Mouse (Mus musculus) midbrain, embryonic 16.5 days (tissue): ENCODE data around the gene Glyat. TPM values are rescaled to one million over a fixed set of nuclear protein-coding genes. Genes with fewer than 3 reads are reported as not detected.

Experiments
- ATAC-seq: fragments of 200-750 bp; cut with Nextera tagmentation; 2 replicates; pipeline ENCODE4 v1.8.0; 2017; ENCODE audit warnings: moderate TSS enrichment
- H3K27ac ChIP-seq: fragments of 300-500 bp; sonication (generic); 2 replicates; pipeline ENCODE4 v1.5.1; 2014; ENCODE audit warnings: mild to moderate bottlenecking, low read length, mixed read lengths
- H3K27me3 ChIP-seq: fragments of 300-500 bp; sonication (generic); 2 replicates; pipeline ENCODE4 v1.6.1; 2014; ENCODE audit warnings: low read depth, low read length, mixed read lengths; ENCODE audit not compliant: control insufficient read depth, insufficient read depth
- H3K36me3 ChIP-seq: fragments of 300-500 bp; sonication (generic); 2 replicates; pipeline ENCODE4 v1.6.1; 2014; ENCODE audit warnings: mild to moderate bottlenecking, low read length, moderate library complexity, mixed read lengths; ENCODE audit not compliant: control insufficient read depth, insufficient read depth
- H3K4me1 ChIP-seq: fragments of 300-500 bp; sonication (generic); 2 replicates; pipeline ENCODE4 v1.6.1; 2014; ENCODE audit warnings: mild to moderate bottlenecking, low read length, mixed read lengths; ENCODE audit not compliant: control insufficient read depth, insufficient read depth
- H3K4me2 ChIP-seq: fragments of 300-500 bp; sonication (generic); 2 replicates; pipeline ENCODE4 v1.6.1; 2014; ENCODE audit warnings: mild to moderate bottlenecking, low read length, mixed read lengths
- H3K4me3 ChIP-seq: fragments of 300-500 bp; sonication (generic); 2 replicates; pipeline ENCODE4 v1.5.1; 2014; ENCODE audit warnings: low read depth, mild to moderate bottlenecking, low read length, moderate library complexity, mixed read lengths
- H3K9ac ChIP-seq: fragments of 300-500 bp; sonication (generic); 2 replicates; pipeline ENCODE4 v1.6.1; 2014; ENCODE audit warnings: low read depth, low read length, mixed read lengths
- H3K9me3 ChIP-seq: fragments of 300-500 bp; sonication (generic); replicated peaks from 2 replicates; pipeline ENCODE4 v1.6.1; 2014; ENCODE audit warnings: mild to moderate bottlenecking, low read length, mixed read lengths; ENCODE audit not compliant: control insufficient read depth, poor library complexity, severe bottlenecking
- WGBS: fragments of 180-500 bp; shearing (Covaris S2); extraction: QIAGEN DNeasy Blood & Tissue Kit; methylation state at CpG from one replicate; pipeline ENCODE4 v1.1.7; 2014; 5-methylcytosine and 5-hydroxymethylcytosine counted together
- polyA plus RNA-seq: library from polyadenylated mRNA; unstranded; fragments of >200 nt; fragmentation: Nextera tagmentation; extraction: Ambion mirVana; gene quantifications from 2 replicates; pipeline ENCODE4 v1.2.1, GENCODE M21; 2015

Glyat gene
- not detected in 2 replicates for polyA plus RNA-seq

GRCm38 (mm10) chr19:12633176-12633575, at the start of gene Glyat:
Gene Glyat, plus strand, starts transcription at chr19:12633308.
- Histone ChIP-seq H3K4me1 (no peaks in the 10 kb centered on the region), H3K9me3 (no peaks in the 10 kb centered on the region), H3K27me3 (no peaks in the 10 kb centered on the region), H3K9ac (no peak within 1 kb of the TSS), H3K4me3 (no peak within 1 kb of the TSS), H3K4me2 (no peak within 1 kb of the TSS), H3K36me3 (no peaks in the 10 kb centered on the region), H3K27ac (no peak within 1 kb of the TSS)
- ATAC-seq, result no peak
- 81% methylated on average over 4 of the region's 4 CpGs for WGBS

DNA sequence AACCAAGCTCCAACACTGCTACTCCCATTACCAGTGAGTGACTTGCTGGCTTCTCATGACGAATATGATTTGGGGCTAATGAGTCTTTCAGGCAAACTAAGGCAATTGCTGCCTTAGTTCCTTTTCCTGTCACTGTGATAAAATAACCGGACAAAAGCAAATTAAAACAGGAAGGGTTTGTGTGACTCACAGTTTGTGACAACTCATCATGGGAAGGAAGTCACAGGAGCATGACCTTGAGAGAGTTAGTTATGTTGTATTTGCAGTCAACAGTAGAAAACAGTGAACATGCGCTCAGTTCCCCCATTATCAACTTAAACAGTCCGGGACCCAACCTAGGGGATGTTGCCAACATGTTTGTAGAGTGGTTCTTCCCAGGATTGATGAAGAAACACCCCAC, 47.8 kb upstream of the Glyat start:
- Histone ChIP-seq H3K4me2 (no peak overlapping the region), H3K9me3 (no peaks in the 10 kb centered on the region), H3K36me3 (no peaks in the 10 kb centered on the region), H3K27ac (no peak overlapping the region), H3K4me3 (no peak overlapping the region), H3K9ac (no peak overlapping the region), H3K4me1 (no peaks in the 10 kb centered on the region), H3K27me3 (no peaks in the 10 kb centered on the region)
- ATAC-seq, result no peak
- 87% methylated on average over 4 of the region's 4 CpGs for WGBS

- Histone ChIP-seq H3K4me3 (no peak overlapping the region), H3K4me2 (no peak overlapping the region), H3K27me3 (no peaks in the 10 kb centered on the region), H3K9ac (no peak overlapping the region), H3K4me1 (0 out of 2 replicates have a peak, but pooled peaks cover 4% of the 10 kb centered on the region), H3K27ac (no peak overlapping the region), H3K36me3 (no peaks in the 10 kb centered on the region), H3K9me3 (no peaks in the 10 kb centered on the region)
- 15% methylated on average over 1 of the region's 1 CpGs for WGBS
- ATAC-seq, result peak; percentile 11; the same call in 1 of the 2 replicates
Observed at GRCm38 (mm10) chr19:12591908-12592307, 41.2 kb upstream of the Glyat start.

DNA sequence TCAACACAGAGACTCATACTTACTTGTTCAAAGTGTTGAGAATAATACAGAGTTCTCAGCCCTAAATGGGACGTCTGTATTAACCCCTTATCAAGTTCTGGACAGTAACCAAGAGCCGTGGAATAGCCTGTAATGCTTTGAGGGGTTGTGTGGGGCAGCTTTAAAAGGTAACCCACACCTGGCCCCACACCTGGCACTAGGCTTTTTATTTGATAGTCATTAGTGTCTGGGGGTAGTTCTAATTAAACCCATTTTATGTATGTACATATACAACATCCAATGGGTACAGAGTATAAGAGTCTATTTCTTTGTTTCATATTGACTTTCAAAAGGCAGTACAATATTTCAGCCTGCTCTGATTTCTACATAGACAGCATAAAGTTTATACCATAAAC, 38.0 kb upstream of the Glyat start:
- H3K9me3 ChIP-seq, result no peaks in the 10 kb centered on the region
- H3K4me1 ChIP-seq, result peaks cover 13% of the 10 kb centered on the region
- H3K4me2 ChIP-seq, result peak overlapping the region; percentile 72
- ATAC-seq, result no peak
- peak overlapping the region; percentile 92 for H3K27ac ChIP-seq
- H3K9ac ChIP-seq, result peak overlapping the region; percentile 80; the same call in 1 of the 2 replicates
- no peaks in the 10 kb centered on the region for H3K27me3 ChIP-seq
- 64% methylated on average over 2 of the region's 2 CpGs for WGBS
- H3K36me3 ChIP-seq, result no peaks in the 10 kb centered on the region
- H3K4me3 ChIP-seq, result peak overlapping the region; percentile 64

DNA sequence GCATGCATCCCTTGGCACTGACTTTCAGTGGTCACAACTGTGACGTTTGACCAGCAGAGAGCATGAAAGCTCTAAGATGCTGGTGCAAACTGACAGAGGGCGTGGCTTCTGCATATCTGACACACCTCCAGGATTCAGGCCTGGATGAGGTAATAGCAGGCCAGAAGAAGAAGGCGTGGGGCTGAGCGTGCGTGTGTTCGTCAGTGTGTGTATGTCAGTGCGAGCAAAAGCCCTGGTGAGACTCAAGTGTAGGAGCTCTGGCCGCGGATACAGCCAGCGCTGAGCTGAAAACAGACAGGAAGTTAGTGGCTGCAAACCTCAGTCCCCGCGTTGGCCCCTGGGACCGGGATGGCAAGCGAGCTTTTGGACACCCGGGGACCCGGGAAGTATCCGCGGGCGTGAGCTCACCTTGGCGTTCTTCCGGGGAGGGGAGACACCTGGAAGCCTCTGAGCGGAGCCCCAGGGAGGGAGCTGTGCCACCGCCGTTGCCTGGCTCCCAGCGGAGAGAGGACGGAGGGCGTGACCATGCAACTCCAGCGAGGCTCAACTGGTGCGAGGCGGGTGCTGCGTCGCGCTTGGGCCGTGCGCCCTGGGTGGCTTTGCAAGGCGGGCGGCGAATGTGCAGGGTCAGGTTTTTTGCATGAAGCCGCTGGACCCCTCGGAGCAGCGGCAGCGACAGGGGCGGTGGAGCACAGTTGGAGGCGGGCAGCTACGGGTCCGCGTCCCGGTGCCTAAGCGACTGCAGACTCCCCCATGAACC, 37.4 kb upstream of the Glyat start:
- Histone ChIP-seq H3K4me2 (peak overlapping the region; percentile 72), H3K4me1 (peaks cover 13% of the 10 kb centered on the region), H3K9ac (peak overlapping the region; percentile 80), H3K9me3 (no peaks in the 10 kb centered on the region), H3K36me3 (no peaks in the 10 kb centered on the region), H3K27ac (peak overlapping the region; percentile 92), H3K27me3 (no peaks in the 10 kb centered on the region), H3K4me3 (peak overlapping the region; percentile 64)
- peak; percentile 97 for ATAC-seq
- WGBS, result under 1% methylated on average over 40 of the region's 49 CpGs

- no peaks in the 10 kb centered on the region for H3K9me3 ChIP-seq
- H3K9ac ChIP-seq, result peak overlapping the region; percentile 80
- peak overlapping the region; percentile 64 for H3K4me3 ChIP-seq
- ATAC-seq, result peak; percentile 68
- H3K36me3 ChIP-seq, result no peaks in the 10 kb centered on the region
- no peaks in the 10 kb centered on the region for H3K27me3 ChIP-seq
- peak overlapping the region; percentile 92 for H3K27ac ChIP-seq
- peak overlapping the region; percentile 72 for H3K4me2 ChIP-seq
- H3K4me1 ChIP-seq, result peaks cover 13% of the 10 kb centered on the region
- 18% methylated on average over 21 of the region's 23 CpGs for WGBS
Observed at GRCm38 (mm10) chr19:12596290-12597072, 36.6 kb upstream of the Glyat start.

DNA sequence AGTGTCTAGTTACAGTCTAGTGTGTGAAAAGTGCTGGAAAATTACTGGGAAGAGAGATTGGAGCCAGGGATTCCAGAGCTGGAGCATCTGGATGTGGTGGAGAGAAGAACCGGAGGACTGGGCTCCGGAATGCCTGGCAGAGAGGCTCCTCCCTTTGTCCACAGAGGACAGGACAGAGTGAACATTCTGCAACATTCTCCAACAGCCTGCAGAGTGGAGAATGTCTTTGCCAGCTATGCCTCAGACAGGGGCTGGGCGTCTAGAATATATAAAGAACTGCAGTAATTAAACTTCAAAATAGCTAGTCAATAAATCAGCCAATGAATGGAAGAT, 36.1 kb upstream of the Glyat start:
- WGBS, result 74% methylated on average over 3 of the region's 3 CpGs
- no peaks in the 10 kb centered on the region for H3K9me3 ChIP-seq
- H3K4me3 ChIP-seq, result peak overlapping the region; percentile 64
- H3K27ac ChIP-seq, result peak overlapping the region; percentile 92; the same call in 1 of the 2 replicates
- H3K36me3 ChIP-seq, result no peaks in the 10 kb centered on the region
- peaks cover 13% of the 10 kb centered on the region for H3K4me1 ChIP-seq
- peak overlapping the region; percentile 80 for H3K9ac ChIP-seq
- ATAC-seq, result no peak
- peak overlapping the region; percentile 72 for H3K4me2 ChIP-seq
- no peaks in the 10 kb centered on the region for H3K27me3 ChIP-seq

DNA sequence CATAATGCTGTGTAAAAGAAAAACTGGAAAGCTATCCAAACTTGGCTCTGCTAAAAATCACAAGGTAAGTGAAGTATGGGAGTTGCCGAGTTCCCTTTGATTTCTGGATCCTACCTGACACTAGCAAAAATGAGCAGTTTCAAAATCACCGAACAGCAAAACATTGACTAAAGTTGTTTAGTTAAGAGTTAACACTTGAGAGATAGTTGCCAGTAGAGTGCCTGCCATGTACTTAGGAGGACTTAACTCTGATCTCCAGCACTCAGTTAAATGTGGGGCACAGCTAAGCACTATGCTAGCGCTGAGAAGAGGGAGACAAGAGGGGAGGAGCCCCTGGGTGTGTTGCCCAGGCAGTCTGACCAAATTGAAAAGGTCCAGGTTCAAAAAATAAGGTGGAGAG, 34.4 kb upstream of the Glyat start:
- Histone ChIP-seq H3K9me3 (no peaks in the 10 kb centered on the region), H3K4me3 (no peak overlapping the region), H3K27ac (no peak overlapping the region), H3K9ac (no peak overlapping the region), H3K4me1 (peaks cover 13% of the 10 kb centered on the region), H3K4me2 (no peak overlapping the region), H3K27me3 (no peaks in the 10 kb centered on the region), H3K36me3 (no peaks in the 10 kb centered on the region)
- ATAC-seq, result no peak
- 79% methylated on average over 3 of the region's 3 CpGs for WGBS

- 84% methylated on average over 1 of the region's 1 CpGs for WGBS
- Histone ChIP-seq H3K9ac (no peak within 1 kb of the TSS), H3K4me1 (peaks cover 13% of the 10 kb centered on the region), H3K27ac (no peak within 1 kb of the TSS), H3K9me3 (no peaks in the 10 kb centered on the region), H3K27me3 (no peaks in the 10 kb centered on the region), H3K4me3 (no peak within 1 kb of the TSS), H3K36me3 (no peaks in the 10 kb centered on the region), H3K4me2 (no peak within 1 kb of the TSS)
- no peak for ATAC-seq
Observed at GRCm38 (mm10) chr19:12599674-12600073, 33.4 kb upstream of the Glyat start, which contains the start of gene Gm4952. Gene Gm4952, plus strand, starts transcription at chr19:12599974.
